Mouse (Mus musculus): ENCODE measurements around the gene Gzmf. TPM values are rescaled to one million over a fixed set of nuclear protein-coding genes. Genes with fewer than 3 reads are reported as not detected.

Gene Gzmf
- not detected in 2 replicates for polyA plus RNA-seq (2012; rRNA removed)

DNA sequence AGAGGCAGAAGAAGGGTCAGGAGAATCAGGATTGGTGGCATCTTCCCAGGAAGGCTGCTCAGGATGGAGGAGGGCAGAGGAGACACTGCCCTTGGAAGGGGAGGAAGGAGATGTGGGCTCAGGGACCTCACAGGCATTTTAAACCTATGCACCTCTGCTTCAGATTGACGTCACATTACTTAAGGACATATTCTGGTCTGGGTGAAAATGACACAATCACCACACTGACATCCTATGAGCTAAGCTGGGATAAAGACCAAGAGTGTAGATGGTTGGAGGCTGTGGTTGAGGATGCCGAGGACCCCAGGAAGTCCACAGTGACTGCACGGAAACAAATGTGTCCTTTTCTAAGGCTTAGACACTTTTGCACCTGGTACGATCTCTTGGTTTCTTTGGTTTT, at the start of gene Gzmf:
Gene Gzmf (minus strand): TSS at position 101 of the 400 bp plus-strand sequence.

DNA sequence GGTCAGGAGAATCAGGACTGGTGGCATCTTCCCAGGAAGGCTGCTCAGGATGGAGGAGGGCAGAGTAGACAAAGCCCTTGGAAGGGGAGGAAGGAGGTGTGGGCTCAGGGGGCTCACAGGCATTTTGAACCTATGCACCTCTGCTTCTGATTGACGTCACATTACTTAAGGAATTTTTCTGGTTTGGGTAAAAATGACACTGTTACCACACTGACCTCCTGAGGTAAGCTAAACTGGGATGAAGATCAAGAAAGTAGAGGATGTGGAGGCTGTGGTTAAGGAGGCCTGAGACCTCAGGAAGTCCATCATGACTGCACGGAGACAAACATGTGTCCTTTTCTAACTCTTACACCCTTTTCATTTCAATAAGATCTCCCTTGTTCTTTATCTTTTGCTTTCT, 23.3 kb upstream of the Gzmf start, which contains the start of gene Gzmc:
Gene Gzmc (minus strand): TSS at position 101 of the 400 bp plus-strand sequence.

GRCm38 (mm10) chr14:56174499-56174898, 36.7 kb downstream of the Gzmf start, which contains the start of gene Gzmn:
TSS of gene Gzmn (minus strand) at chr14:56174599.

DNA sequence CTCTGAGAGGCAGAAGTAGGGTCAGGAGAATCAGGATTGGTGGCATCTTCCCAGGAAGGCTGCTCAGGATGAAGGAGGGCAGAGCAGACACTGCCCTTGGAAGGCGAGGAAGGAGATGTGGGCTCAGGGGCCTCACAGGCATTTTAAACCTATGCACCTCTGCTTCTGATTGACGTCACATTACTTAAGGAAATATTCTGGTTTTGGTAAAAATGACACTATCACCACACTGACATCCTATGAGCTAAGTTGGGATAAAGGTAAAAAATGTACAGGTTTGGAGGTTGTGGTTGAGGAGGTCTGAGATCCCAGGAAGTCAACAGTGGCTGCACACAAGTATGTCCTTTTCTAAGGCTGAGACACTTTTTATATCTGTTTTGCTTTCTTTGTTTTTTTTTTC, 51.7 kb downstream of the Gzmf start, which contains the start of gene Gzmg:
Gene Gzmg (minus strand): TSS at position 101 of the 400 bp plus-strand sequence.

Other genes starting within 250 kb of the Gzmf start
- gene Mcpt1, start 193.4 kb downstream of the Gzmf start, polyA plus RNA-seq (2012; rRNA removed), result 0.02 and 0.08 TPM in 2 replicates
- not detected in 2 replicates for gene Mcpt9, start 180.9 kb downstream of the Gzmf start, polyA plus RNA-seq (2012; rRNA removed)
- 0.16 and 0.21 TPM in 2 replicates for gene Mcpt2, start 169.4 kb downstream of the Gzmf start, polyA plus RNA-seq (2012; rRNA removed)
- 0.03 and 0.10 TPM in 2 replicates for gene Mcpt4, start 149.1 kb downstream of the Gzmf start, polyA plus RNA-seq (2012; rRNA removed)
- 1.8 and 2.4 TPM in 2 replicates for gene Mcpt8, start 126.1 kb downstream of the Gzmf start, polyA plus RNA-seq (2012; rRNA removed)
- gene Ctsg, start 108.8 kb downstream of the Gzmf start, polyA plus RNA-seq (2012; rRNA removed), result 47.4 and 61.1 TPM in 2 replicates
- gene Gzme, start 90.8 kb downstream of the Gzmf start, polyA plus RNA-seq (2012; rRNA removed), result not detected in 2 replicates
- gene Gzmd, start 78.8 kb downstream of the Gzmf start, polyA plus RNA-seq (2012; rRNA removed), result not detected in 2 replicates
- gene Gzmg, start 51.8 kb downstream of the Gzmf start, polyA plus RNA-seq (2012; rRNA removed), result not detected in 2 replicates
- not detected in 2 replicates for gene Gzmn, start 36.8 kb downstream of the Gzmf start, polyA plus RNA-seq (2012; rRNA removed)
- gene Gzmc, start 23.2 kb upstream of the Gzmf start, polyA plus RNA-seq (2012; rRNA removed), result 0.10 TPM in 1 of 2 replicates, not detected in the other
- 2.3 and 4.8 TPM in 2 replicates for gene Gzmb, start 50.8 kb upstream of the Gzmf start, polyA plus RNA-seq (2012; rRNA removed)
- gene Atp12a, start 153.7 kb upstream of the Gzmf start, polyA plus RNA-seq (2012; rRNA removed), result not detected in 2 replicates
- gene Rnf17, start 191.2 kb upstream of the Gzmf start, polyA plus RNA-seq (2012; rRNA removed), result 0.20 and 0.43 TPM in 2 replicates

Data from liver, embryonic 18 days (tissue).